Mouse (Mus musculus) megakaryocyte, embryonic 14.5 days (primary cell): ENCODE data around the gene Stom.

Source experiments
- FLI1 ChIP-seq: IDR thresholded peaks from 2 replicates; pipeline ENCODE4 v1.6.1; 2012; ENCODE audit warnings: low read length, inconsistent platforms, mixed read lengths
- GATA1 ChIP-seq: IDR thresholded peaks from 3 replicates; pipeline ENCODE4 v1.6.1; 2012; ENCODE audit warnings: mixed read lengths, low read length, inconsistent platforms, borderline replicate concordance

GRCm38 (mm10) chr2:35270531-35270984 is 66.2 kb downstream of the Stom start:
- TF ChIP-seq GATA1 (no peak), FLI1 (no peak)
